Mouse (Mus musculus) small intestine, adult 10 weeks (tissue): Measurements from ENCODE around the gene Filip1. TPM values are rescaled to one million over a fixed set of nuclear protein-coding genes. Genes with fewer than 3 reads are reported as not detected.

Source experiments
- polyA plus RNA-seq: library from polyadenylated mRNA; stranded (reverse); fragments of 350-450 nt; fragmentation: Illumina TruSeq; extraction: RNeasy Lipid Tissue Mini Kit (QIAGEN cat#74804); gene quantifications from one replicate; pipeline ENCODE4 v1.2.3, GENCODE M21; 2014; ENCODE audit warnings: low replicate concordance

The Filip1 gene
- 1.2 TPM for polyA plus RNA-seq

GRCm38 (mm10) chr9:80012751-80013150, at the start of gene Filip1:
Gene Filip1, minus strand, starts transcription at chr9:80012851.

GRCm38 (mm10) chr9:79792841-79793835, 219.5 kb downstream of the Filip1 start, which contains the start of gene Tmem30a:
Gene Tmem30a, minus strand, starts transcription at chr9:79793507.

Other genes starting within 250 kb of the Filip1 start
- gene Tmem30a, start 219.3 kb downstream of the Filip1 start, polyA plus RNA-seq: 402 TPM
- gene Senp6, start 54.1 kb upstream of the Filip1 start, polyA plus RNA-seq: 179 TPM
- 109 TPM for gene Myo6, start 152.2 kb upstream of the Filip1 start, polyA plus RNA-seq